Mouse (Mus musculus): ENCODE results near the gene Taok1. TPM values are rescaled to one million over a fixed set of nuclear protein-coding genes. Genes with fewer than 3 reads are reported as not detected.
A peak's percentile ranks its signal among the peaks of the same experiment; 100 is the strongest.
"Not testable (repeated sequence)": the region's sequence is repeated elsewhere in the genome, so short reads cannot be mapped to it uniquely, and the experiment has no call there.

Taok1 gene
- total RNA-seq (2018; cell fraction: chromatin; rRNA removed), result 100 to 1,000 TPM in 18 of 26 experiments, 10 to 100 TPM in 8; 92.5 to 145 (median 107) TPM
- total RNA-seq (2018; cell fraction: cytosol; rRNA removed), result 10 to 100 TPM; 46.7 to 77.0 (median 58.6) TPM
- 100 to 1,000 TPM in 9 of 26 experiments, 10 to 100 TPM in 17; 85.3 to 166 (median 94.5) TPM for total RNA-seq (2018; cell fraction: nucleus; rRNA removed)
- 16.9 to 21.9 TPM (median 19.1 TPM) in 3 replicates for polyA plus RNA-seq (2018)

DNA sequence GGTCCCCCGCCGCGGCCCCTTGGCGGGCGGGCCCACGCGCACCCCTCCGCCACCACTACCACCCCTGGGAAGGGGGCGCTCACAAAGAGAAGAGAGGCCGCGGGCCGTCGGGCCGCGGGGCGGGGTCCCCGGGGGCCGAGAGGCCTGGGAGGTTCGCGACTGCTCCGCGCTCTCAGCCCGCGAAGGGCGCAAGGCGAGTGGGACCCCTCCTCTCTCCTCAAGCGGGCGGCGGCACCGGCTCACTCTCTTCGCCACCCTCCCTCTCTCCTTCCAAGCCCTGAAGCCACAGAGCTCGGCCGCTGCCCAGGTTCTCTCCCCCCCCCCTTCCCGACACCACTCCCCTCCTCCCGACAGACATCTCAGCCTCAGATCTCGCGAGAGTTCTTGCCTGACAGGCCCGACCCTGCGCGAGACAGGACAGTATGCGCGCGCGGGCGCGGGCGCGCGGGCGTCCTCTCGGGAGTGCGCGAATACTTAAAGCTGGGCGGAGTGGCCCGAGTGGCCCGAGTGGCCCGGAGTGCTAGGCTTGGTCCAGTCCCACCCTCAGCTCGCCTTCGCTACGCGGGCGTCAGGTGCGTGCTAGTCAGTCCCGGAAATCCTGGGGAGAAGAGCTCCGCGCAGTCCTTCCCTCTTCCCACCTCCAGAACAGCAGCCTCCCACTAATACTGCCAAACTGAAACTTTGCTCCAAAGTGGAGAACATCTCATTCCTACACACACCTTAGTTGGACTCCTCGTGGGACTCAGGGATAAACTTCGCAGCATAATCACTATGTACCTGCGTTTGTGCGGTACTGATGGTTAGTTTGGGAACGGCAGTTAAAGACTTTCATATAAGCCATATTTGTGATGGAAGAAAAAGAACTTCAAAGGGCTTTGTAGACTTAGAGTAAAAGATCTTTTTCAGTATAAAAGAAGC lies at the start of gene Taok1:
Gene Taok1, minus strand, starts transcription at position 278 of the 918 bp plus-strand sequence.
- H3K4me3 ChIP-seq (ENCODE audit: inconsistent target), result peak within 1 kb of the TSS; percentile 84
- H3K79me2 ChIP-seq (ENCODE audit: inconsistent target), result peaks cover 44% of the 10 kb centered on the region
- H3K36me3 ChIP-seq (ENCODE audit: inconsistent target), result 0 out of 2 replicates have a peak, but pooled peaks cover 3% of the 10 kb centered on the region
- WGBS (ENCODE audit: missing documents), result under 1% methylated on average over 48 of the region's 71 CpGs
- peak within 1 kb of the TSS; percentile 78 for H3K27ac ChIP-seq

GRCm38 (mm10) chr11:77653406-77654190 lies 46.0 kb upstream of the Taok1 start:
- H3K27ac ChIP-seq; H3K36me3 ChIP-seq (ENCODE audit: inconsistent target); H3K4me3 ChIP-seq (ENCODE audit: inconsistent target); H3K79me2 ChIP-seq (ENCODE audit: inconsistent target): not testable (repeated sequence)
- WGBS (ENCODE audit: missing documents), result 97% methylated on average over 3 of the region's 4 CpGs

GRCm38 (mm10) chr11:77652484-77652883 lies 44.9 kb upstream of the Taok1 start:
- no peaks in the 10 kb centered on the region for H3K79me2 ChIP-seq (ENCODE audit: inconsistent target)
- H3K4me3 ChIP-seq (ENCODE audit: inconsistent target), result no peak overlapping the region

GRCm38 (mm10) chr11:77648878-77649277 lies 41.3 kb upstream of the Taok1 start:
- WGBS (ENCODE audit: missing documents), result 89% methylated on average over 7 of the region's 7 CpGs
- Histone ChIP-seq H3K4me3 (ENCODE audit: inconsistent target) (no peak overlapping the region), H3K27ac (no peak overlapping the region), H3K79me2 (ENCODE audit: inconsistent target) (no peaks in the 10 kb centered on the region), H3K36me3 (ENCODE audit: inconsistent target) (no peaks in the 10 kb centered on the region)

More at GRCm38 (mm10) chr11:77652484-77652883, 44.9 kb upstream of the Taok1 start:
- Histone ChIP-seq H3K27ac (no peak overlapping the region), H3K36me3 (ENCODE audit: inconsistent target) (no peaks in the 10 kb centered on the region)
- WGBS (ENCODE audit: missing documents), result 89% methylated on average over 3 of the region's 6 CpGs

DNA sequence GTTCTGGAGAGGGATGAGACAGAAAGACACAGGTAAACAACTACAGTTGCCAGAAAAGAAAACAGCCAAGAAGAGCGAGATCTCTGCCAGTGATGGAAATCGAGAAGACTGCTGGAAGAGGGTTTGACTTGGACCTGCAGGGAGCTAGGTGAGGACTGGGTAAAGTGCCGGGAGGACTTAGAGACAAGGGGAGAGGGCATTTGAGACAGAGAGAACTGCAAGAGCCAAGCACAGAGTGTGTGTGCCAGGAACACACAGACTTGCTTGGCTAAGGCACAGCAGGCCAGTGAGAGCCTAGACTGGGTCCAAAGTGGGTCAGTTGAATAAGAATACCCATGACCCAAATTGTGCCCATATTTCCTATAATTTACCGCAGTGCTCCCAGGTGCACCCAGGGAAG lies 37.9 kb upstream of the Taok1 start:
- Histone ChIP-seq H3K27ac (no peak overlapping the region), H3K36me3 (ENCODE audit: inconsistent target) (no peaks in the 10 kb centered on the region), H3K4me3 (ENCODE audit: inconsistent target) (no peak overlapping the region), H3K79me2 (ENCODE audit: inconsistent target) (no peaks in the 10 kb centered on the region)
- 92% methylated on average over 4 of the region's 4 CpGs for WGBS (ENCODE audit: missing documents)

DNA sequence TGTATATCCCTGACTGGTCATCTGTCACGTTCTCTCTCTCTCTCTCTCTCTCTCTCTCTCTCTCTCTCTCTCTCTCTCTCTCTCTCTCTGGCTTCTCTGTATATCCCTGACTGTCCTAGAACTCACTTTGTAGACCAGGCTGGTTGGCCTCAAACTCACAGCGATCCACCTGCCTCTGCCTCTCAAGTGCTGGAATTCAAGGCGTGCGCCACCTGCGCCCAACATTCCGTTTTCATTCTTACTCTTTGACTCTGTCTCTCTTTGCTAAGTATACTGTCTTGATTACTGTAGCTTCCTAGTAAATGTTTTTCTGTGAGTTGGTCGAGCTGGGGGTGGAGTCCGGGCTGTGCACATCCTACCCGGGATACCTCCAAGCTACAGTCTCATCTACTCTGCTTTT lies 33.8 kb upstream of the Taok1 start:
- 94% methylated on average over 8 of the region's 9 CpGs for WGBS (ENCODE audit: missing documents)
- no peak overlapping the region for H3K27ac ChIP-seq
- H3K79me2 ChIP-seq (ENCODE audit: inconsistent target), result no peaks in the 10 kb centered on the region
- no peak overlapping the region for H3K4me3 ChIP-seq (ENCODE audit: inconsistent target)
- H3K36me3 ChIP-seq (ENCODE audit: inconsistent target), result no peaks in the 10 kb centered on the region

DNA sequence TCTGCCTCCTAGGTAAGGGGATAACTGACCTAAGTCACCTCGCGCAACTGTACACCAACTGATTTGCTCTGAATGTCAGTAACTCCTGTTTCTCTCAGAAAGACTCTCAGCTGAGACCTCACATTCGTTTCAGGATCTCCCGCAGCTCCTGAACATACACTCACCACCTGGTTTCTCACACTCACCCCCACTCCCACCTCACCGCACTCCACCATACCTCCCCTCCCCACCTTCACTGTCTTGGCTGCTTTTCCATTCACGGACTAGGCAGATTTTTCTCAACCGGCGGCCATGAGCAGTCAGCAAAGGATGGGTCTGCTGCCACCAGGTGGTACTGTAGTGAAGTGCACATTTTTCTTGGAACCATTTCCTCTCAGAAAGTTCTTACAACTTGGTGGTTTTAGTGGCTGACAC lies 22.6 kb upstream of the Taok1 start:
- WGBS (ENCODE audit: missing documents), result 6% methylated on average over 8 of the region's 8 CpGs
- peak overlapping the region; percentile 15; the same call in 1 of the 2 replicates for H3K4me3 ChIP-seq (ENCODE audit: inconsistent target)
- H3K27ac ChIP-seq, result no peak overlapping the region
- no peaks in the 10 kb centered on the region for H3K79me2 ChIP-seq (ENCODE audit: inconsistent target)
- no peaks in the 10 kb centered on the region for H3K36me3 ChIP-seq (ENCODE audit: inconsistent target)

DNA sequence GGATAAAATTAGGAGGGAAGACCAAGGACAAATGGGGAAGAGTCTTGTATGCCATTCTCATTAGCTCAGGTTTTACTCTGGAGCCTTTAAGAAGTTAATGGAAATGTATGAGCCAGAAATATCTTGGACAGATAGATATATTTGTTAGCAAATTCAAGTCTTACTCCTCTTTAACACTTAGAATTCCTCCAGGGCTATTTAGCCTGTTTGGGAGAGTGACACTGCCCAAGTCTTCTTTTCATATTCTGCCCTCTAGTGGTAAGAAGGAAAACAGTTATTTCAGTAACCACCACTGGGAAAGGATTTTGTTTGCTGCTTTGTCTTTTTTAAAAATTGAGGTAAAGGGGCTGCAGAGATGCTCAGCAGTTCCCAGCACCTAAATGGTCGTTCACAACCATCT lies 21.9 kb upstream of the Taok1 start:
- WGBS (ENCODE audit: missing documents), result 0% methylated on average over 1 of the region's 1 CpGs
- Histone ChIP-seq H3K27ac (no peak overlapping the region), H3K79me2 (ENCODE audit: inconsistent target) (no peaks in the 10 kb centered on the region), H3K4me3 (ENCODE audit: inconsistent target) (no peak overlapping the region), H3K36me3 (ENCODE audit: inconsistent target) (no peaks in the 10 kb centered on the region)

- WGBS (ENCODE audit: missing documents), result 64% methylated on average over 5 of the region's 5 CpGs
- no peaks in the 10 kb centered on the region for H3K79me2 ChIP-seq (ENCODE audit: inconsistent target)
- no peak overlapping the region for H3K4me3 ChIP-seq (ENCODE audit: inconsistent target)
- no peak overlapping the region for H3K27ac ChIP-seq
- no peaks in the 10 kb centered on the region for H3K36me3 ChIP-seq (ENCODE audit: inconsistent target)
Measured at GRCm38 (mm10) chr11:77626596-77627535, 19.3 kb upstream of the Taok1 start.

- Histone ChIP-seq H3K79me2 (ENCODE audit: inconsistent target) (no peaks in the 10 kb centered on the region), H3K27ac (no peak overlapping the region), H3K36me3 (ENCODE audit: inconsistent target) (no peaks in the 10 kb centered on the region), H3K4me3 (ENCODE audit: inconsistent target) (no peak overlapping the region)
- 42% methylated on average over 11 of the region's 11 CpGs for WGBS (ENCODE audit: missing documents)
Measured at GRCm38 (mm10) chr11:77625061-77625855, 17.6 kb upstream of the Taok1 start.

- no peak overlapping the region; the same call in 1 of the 2 replicates for H3K4me3 ChIP-seq (ENCODE audit: inconsistent target)
- no peaks in the 10 kb centered on the region for H3K79me2 ChIP-seq (ENCODE audit: inconsistent target)
- WGBS (ENCODE audit: missing documents), result 8% methylated on average over 17 of the region's 17 CpGs
Measured at GRCm38 (mm10) chr11:77624441-77625060, 16.9 kb upstream of the Taok1 start.

DNA sequence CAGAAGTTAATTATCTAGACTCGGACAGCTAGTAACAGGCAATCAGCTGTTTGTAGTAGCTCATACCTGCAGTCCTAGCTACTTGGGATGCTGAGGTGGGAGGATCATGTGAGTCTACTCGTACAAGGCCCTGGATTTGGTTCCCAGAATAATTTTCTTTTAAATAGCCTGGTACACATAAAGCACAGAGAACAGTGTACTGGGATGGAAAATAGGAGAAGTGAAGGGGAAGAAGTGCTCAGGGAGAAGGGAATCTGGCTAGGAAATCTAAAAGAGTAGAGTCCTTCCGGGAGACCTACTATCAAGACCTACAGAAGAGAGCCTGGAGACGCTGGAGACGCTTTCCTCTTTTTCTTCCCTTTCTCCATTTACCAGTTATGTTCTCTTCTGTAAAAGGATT lies 16.4 kb upstream of the Taok1 start:
- 70% methylated on average over 5 of the region's 5 CpGs for WGBS (ENCODE audit: missing documents)
- Histone ChIP-seq H3K36me3 (ENCODE audit: inconsistent target) (no peaks in the 10 kb centered on the region), H3K27ac (no peak overlapping the region), H3K79me2 (ENCODE audit: inconsistent target) (no peaks in the 10 kb centered on the region), H3K4me3 (ENCODE audit: inconsistent target) (no peak overlapping the region)

More at GRCm38 (mm10) chr11:77624441-77625060, 16.9 kb upstream of the Taok1 start:
- Histone ChIP-seq H3K27ac (no peak overlapping the region), H3K36me3 (ENCODE audit: inconsistent target) (no peaks in the 10 kb centered on the region)
